Mouse (Mus musculus) stomach, postnatal 0 days (tissue): ENCODE data around the gene Plb1.

Experiments
- CTCF ChIP-seq: IDR thresholded peaks from 2 replicates; pipeline ENCODE4 v1.5.1; 2016; ENCODE audit warnings: antibody characterized with exemption, low read depth, mild to moderate bottlenecking, moderate library complexity
- EP300 ChIP-seq: optimal IDR thresholded peaks from 2 replicates; pipeline ENCODE3; 2016; ENCODE audit warnings: antibody characterized with exemption

DNA sequence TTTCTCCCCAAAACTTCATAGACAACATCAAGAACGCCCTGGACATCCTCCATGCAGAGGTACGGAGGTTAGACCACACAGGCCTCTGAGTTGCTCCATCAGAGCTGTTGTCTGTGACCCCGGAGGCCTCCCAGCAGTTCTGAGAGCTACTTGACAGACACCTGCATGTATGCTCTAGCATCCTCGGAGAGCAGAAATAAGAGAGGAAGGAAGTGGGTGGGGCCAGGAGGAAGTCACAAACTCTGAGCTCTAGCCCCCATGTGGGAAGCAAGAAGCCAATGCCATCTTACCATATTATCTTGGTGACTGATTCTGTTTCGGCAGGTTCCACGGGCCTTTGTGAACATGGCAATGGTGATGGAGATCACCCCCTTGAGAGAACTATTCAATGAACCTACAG is 81.2 kb downstream of the Plb1 start:
- TF ChIP-seq CTCF (no peak), EP300 (no peak)
